Mouse (Mus musculus): ENCODE results near the gene D930007J09Rik. TPM values are rescaled to one million over a fixed set of nuclear protein-coding genes. Genes with fewer than 3 reads are reported as not detected.

D930007J09Rik gene
- polyA plus RNA-seq (2014; fragmentation: Illumina TruSeq; extraction: RNeasy Lipid Tissue Mini Kit (QIAGEN cat#74804); ENCODE audit: low read depth, low replicate concordance), result not detected

GRCm38 (mm10) chr13:32802259-32803081 lies at the start of gene D930007J09Rik:
TSS of gene D930007J09Rik (minus strand) at chr13:32802849.

GRCm38 (mm10) chr13:32850668-32851404 lies 48.2 kb upstream of the D930007J09Rik start, which contains the start of gene Serpinb1a:
TSS of gene Serpinb1a (minus strand) at chr13:32851185.

DNA sequence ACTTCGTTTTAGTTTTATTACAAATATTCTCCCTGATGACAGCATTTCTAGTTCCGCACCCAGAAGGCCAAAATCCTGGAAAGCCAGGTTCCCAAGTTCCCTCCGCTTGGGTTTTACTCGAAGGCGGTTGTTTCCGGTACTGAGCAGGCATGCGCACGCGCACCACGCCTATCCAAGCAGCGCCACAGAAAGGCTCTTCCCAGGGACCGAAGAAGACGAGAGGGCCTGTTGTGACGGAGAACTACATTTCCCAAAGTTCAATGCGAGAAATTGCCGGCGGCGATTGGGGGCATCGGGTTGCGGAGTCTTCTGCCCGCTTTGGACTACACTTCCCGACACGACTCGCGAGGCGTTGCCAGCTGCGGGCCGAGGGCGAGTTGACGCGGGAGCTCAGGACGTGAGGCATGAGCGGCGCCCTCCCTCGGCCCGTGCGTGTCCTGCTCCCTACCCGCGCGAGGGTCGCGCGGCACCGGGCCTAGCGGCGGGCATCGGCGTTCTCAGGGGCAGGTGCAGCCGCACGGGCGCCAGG lies 892 bp downstream of the D930007J09Rik start, which contains the start of gene Wrnip1:
Gene Wrnip1 (plus strand): TSS at position 346 of the 529 bp plus-strand sequence.

GRCm38 (mm10) chr13:32783816-32784215 lies 18.8 kb downstream of the D930007J09Rik start, which contains the start of gene Mylk4:
TSS of gene Mylk4 (minus strand) at chr13:32783954.

Other genes with a start within 250 kb of the D930007J09Rik start
- 1.6 TPM for gene Mylk4, start 18.9 kb downstream of the D930007J09Rik start, polyA plus RNA-seq (2014; fragmentation: Illumina TruSeq; extraction: RNeasy Lipid Tissue Mini Kit (QIAGEN cat#74804); ENCODE audit: low read depth, low replicate concordance)
- 3.3 TPM for gene Wrnip1, start 811 bp downstream of the D930007J09Rik start, polyA plus RNA-seq (2014; fragmentation: Illumina TruSeq; extraction: RNeasy Lipid Tissue Mini Kit (QIAGEN cat#74804); ENCODE audit: low read depth, low replicate concordance)
- gene Serpinb1a, start 48.3 kb upstream of the D930007J09Rik start, polyA plus RNA-seq (2014; fragmentation: Illumina TruSeq; extraction: RNeasy Lipid Tissue Mini Kit (QIAGEN cat#74804); ENCODE audit: low read depth, low replicate concordance), result 9.3 TPM
- gene Serpinb1c, start 95.4 kb upstream of the D930007J09Rik start, polyA plus RNA-seq (2014; fragmentation: Illumina TruSeq; extraction: RNeasy Lipid Tissue Mini Kit (QIAGEN cat#74804); ENCODE audit: low read depth, low replicate concordance), result not detected
- 3.7 TPM for gene Serpinb6b, start 162.4 kb upstream of the D930007J09Rik start, polyA plus RNA-seq (2014; fragmentation: Illumina TruSeq; extraction: RNeasy Lipid Tissue Mini Kit (QIAGEN cat#74804); ENCODE audit: low read depth, low replicate concordance)
- 7.1 TPM for gene Serpinb9, start 200.4 kb upstream of the D930007J09Rik start, polyA plus RNA-seq (2014; fragmentation: Illumina TruSeq; extraction: RNeasy Lipid Tissue Mini Kit (QIAGEN cat#74804); ENCODE audit: low read depth, low replicate concordance)
- 0.25 TPM for gene Serpinb9b, start 224.6 kb upstream of the D930007J09Rik start, polyA plus RNA-seq (2014; fragmentation: Illumina TruSeq; extraction: RNeasy Lipid Tissue Mini Kit (QIAGEN cat#74804); ENCODE audit: low read depth, low replicate concordance)